Mouse (Mus musculus) forebrain, embryonic 12.5 days (tissue): ENCODE data around the gene Gpx6. TPM values are rescaled to one million over a fixed set of nuclear protein-coding genes. Genes with fewer than 3 reads are reported as not detected.

Source experiments
- ATAC-seq: fragments of 200-750 bp; cut with Nextera tagmentation; 2 replicates; pipeline ENCODE4 v1.8.0; 2017; ENCODE audit warnings: moderate TSS enrichment; ENCODE audit not compliant: low FRiP score
- H3K27ac ChIP-seq: fragments of 300-500 bp; sonication (generic); 2 replicates; pipeline ENCODE4 v1.5.1; 2016; ENCODE audit warnings: mild to moderate bottlenecking
- H3K27me3 ChIP-seq: fragments of 300-500 bp; sonication (generic); 2 replicates; pipeline ENCODE4 v1.6.1; 2016; ENCODE audit warnings: mild to moderate bottlenecking
- H3K36me3 ChIP-seq: fragments of 300-500 bp; sonication (generic); replicated peaks from 2 replicates; pipeline ENCODE4 v1.6.1; 2016; ENCODE audit warnings: mild to moderate bottlenecking
- H3K4me1 ChIP-seq: fragments of 300-500 bp; sonication (generic); 2 replicates; pipeline ENCODE4 v1.6.1; 2016
- H3K4me2 ChIP-seq: fragments of 300-500 bp; sonication (generic); 2 replicates; pipeline ENCODE4 v1.6.1; 2016; ENCODE audit warnings: mild to moderate bottlenecking, moderate library complexity
- H3K4me3 ChIP-seq: fragments of 300-500 bp; sonication (generic); replicated peaks from 2 replicates; pipeline ENCODE4 v1.5.1; 2016; ENCODE audit warnings: mild to moderate bottlenecking
- H3K9ac ChIP-seq: fragments of 300-500 bp; sonication (generic); 2 replicates; pipeline ENCODE4 v1.6.1; 2016; ENCODE audit warnings: mild to moderate bottlenecking
- H3K9me3 ChIP-seq: fragments of 300-500 bp; sonication (generic); 2 replicates; pipeline ENCODE4 v1.6.1; 2016
- WGBS: fragments of 180-500 bp; shearing (Covaris S2); methylation state at CpG from one replicate; pipeline ENCODE4 v1.1.7; 2016; 5-methylcytosine and 5-hydroxymethylcytosine counted together
- polyA plus RNA-seq: library from polyadenylated mRNA; unstranded; fragments of >200 nt; fragmentation: Nextera tagmentation; extraction: Ambion mirVana; gene quantifications from 2 replicates; pipeline ENCODE4 v1.2.1, GENCODE M21; 2016

The Gpx6 gene
- polyA plus RNA-seq, 1 experiment from 2014 or later = not detected

DNA sequence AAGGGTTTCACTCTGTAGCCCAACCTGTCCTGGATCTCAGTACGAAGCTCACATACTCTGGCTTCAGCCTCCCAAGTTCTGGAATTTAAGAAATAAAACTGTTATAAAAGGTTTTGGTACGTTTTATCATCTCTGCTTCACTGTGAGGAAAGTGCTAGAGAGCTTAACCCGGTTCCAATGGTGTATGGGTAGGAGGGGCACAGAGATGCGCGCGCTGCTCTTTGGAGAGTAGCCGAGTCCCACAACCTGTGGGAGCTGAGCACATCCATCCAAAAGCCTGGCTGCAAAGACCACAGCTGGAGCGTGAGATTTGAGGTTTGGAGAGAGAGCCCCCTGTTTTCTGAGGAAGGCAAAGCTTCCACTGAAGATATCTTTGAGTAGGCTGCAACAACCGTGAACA, 15.5 kb downstream of the Gpx6 start:
- Histone ChIP-seq H3K4me1 (peaks cover 6% of the 10 kb centered on the region; the same call in 1 of the 2 replicates), H3K36me3 (no peaks in the 10 kb centered on the region), H3K27ac (no peak overlapping the region), H3K9me3 (no peaks in the 10 kb centered on the region), H3K4me2 (peak overlapping the region; percentile 57), H3K4me3 (peak overlapping the region; percentile 44), H3K9ac (peak overlapping the region; percentile 22; the same call in 1 of the 2 replicates), H3K27me3 (peaks cover 8% of the 10 kb centered on the region)
- 0% methylated on average over 9 of the region's 9 CpGs for WGBS
- ATAC-seq = peak; percentile 36; the same call in 1 of the 2 replicates

DNA sequence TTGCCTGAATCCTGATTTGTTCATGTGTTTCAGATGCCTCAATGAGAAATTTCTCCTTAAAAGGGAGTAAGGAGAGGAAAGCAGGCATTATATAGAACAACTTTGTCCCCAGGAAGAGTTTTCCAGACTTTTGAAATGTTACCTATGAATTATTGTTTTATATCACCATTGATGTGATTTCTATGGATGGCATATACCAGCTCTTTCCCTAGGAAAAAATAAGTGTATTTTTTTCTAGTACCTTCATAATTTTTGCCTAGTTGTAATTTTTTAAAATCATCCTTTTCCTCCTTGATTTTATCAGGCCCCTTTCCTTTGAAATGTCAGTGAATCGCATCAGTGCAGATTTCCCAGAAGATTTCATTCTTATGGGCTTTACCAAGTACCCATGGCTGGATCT, 34.7 kb downstream of the Gpx6 start, which contains the start of gene Olfr1367:
Gene Olfr1367, plus strand, starts transcription at position 301 of the 400 bp plus-strand sequence.
- Histone ChIP-seq H3K4me1 (no peaks in the 10 kb centered on the region), H3K4me3 (no peak within 1 kb of the TSS), H3K27me3 (no peaks in the 10 kb centered on the region), H3K36me3 (no peaks in the 10 kb centered on the region), H3K27ac (no peak within 1 kb of the TSS), H3K9me3 (no peaks in the 10 kb centered on the region), H3K9ac (no peak within 1 kb of the TSS), H3K4me2 (no peak within 1 kb of the TSS)
- 89% methylated on average over 1 of the region's 1 CpGs for WGBS
- no peak for ATAC-seq

DNA sequence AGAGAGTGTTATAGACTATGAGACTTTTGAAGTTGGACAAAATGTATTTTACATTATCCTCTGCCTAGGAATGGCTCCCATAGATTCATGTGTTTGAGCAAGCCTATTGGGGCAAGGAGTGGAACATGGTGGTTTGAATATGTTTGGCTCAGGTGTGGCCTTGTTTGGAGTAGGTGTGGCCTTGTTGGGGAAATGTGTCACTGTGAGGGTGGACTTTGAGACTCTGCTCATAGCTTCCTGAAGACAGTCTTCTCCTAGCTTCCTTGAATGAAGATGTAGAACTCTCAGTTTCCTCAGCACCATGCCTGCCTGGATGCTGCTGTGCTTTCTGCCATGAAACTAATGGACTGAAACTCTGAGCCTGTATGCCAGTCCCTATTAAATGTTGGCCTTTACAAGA, 38.7 kb downstream of the Gpx6 start:
- Histone ChIP-seq H3K4me1 (no peaks in the 10 kb centered on the region), H3K27me3 (peaks cover 3% of the 10 kb centered on the region; the same call in 1 of the 2 replicates), H3K4me3 (no peak overlapping the region), H3K27ac (no peak overlapping the region), H3K9me3 (no peaks in the 10 kb centered on the region), H3K36me3 (no peaks in the 10 kb centered on the region), H3K4me2 (no peak overlapping the region), H3K9ac (no peak overlapping the region)
- ATAC-seq = no peak

DNA sequence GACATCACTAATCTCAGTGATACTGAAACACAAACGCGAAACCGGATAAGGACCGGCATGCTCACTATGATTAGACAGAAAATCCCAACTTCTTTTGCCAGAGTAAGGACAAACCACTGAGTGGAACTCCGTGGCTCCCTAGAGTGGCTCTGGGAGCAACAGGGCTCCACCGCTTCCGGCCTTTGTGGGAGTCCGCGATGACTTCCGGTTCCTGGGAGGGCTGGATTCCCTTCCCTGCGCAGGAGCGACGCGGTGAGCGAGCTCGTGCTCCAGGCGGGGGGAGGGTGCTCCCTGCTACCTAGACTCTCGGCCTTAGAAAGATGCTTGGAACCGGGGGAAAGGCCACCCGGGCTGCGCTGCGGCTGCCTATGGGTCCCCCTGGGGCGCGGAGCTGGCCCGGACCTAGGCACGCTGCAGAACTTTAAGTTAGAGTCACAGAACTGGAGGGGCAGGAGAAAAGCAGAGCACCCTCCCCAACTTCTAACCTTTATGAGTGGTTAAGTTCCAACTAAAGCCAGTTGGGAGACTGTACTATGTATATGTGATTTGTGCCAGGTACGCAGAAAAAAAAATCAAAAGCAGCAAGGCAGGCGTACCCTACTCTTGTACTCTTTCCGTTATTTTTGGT, 50.8 kb downstream of the Gpx6 start, which contains the start of gene Zscan12:
Gene Zscan12, plus strand, starts transcription at position 200 of the 628 bp plus-strand sequence.
- peak within 1 kb of the TSS; percentile 64 for H3K4me2 ChIP-seq
- peak within 1 kb of the TSS; percentile 82 for H3K4me3 ChIP-seq
- peak within 1 kb of the TSS; percentile 89 for H3K9ac ChIP-seq
- WGBS = under 1% methylated on average over 29 of the region's 29 CpGs
- H3K36me3 ChIP-seq = peaks cover 9% of the 10 kb centered on the region
- H3K27me3 ChIP-seq = peaks cover 13% of the 10 kb centered on the region
- ATAC-seq = peak; percentile 99
- peaks cover 19% of the 10 kb centered on the region for H3K4me1 ChIP-seq
- peak within 1 kb of the TSS; percentile 75 for H3K27ac ChIP-seq
- H3K9me3 ChIP-seq = no peaks in the 10 kb centered on the region

DNA sequence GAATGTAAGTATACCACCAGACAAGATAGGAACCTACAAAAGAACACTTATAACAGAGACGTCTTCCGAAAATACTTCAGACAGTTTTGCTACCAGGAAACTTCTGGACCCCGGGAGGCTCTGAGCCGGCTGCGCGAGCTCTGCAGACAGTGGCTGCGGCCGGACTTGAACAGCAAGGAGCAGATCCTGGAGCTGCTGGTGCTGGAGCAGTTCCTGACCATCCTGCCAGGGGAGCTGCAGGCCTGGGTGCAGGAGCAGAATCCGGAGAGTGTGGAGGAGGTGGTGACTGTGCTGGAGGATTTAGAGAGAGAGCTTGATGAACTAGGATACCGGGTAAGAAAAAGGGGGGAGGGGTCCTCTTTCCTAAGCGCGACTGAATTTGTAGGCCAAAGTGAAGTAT, 51.8 kb downstream of the Gpx6 start:
- peaks cover 10% of the 10 kb centered on the region; the same call in 1 of the 2 replicates for H3K27me3 ChIP-seq
- no peak for ATAC-seq
- H3K36me3 ChIP-seq = peaks cover 13% of the 10 kb centered on the region
- peaks cover 19% of the 10 kb centered on the region for H3K4me1 ChIP-seq
- H3K27ac ChIP-seq = no peak overlapping the region
- 68% methylated on average over 12 of the region's 12 CpGs for WGBS
- peak overlapping the region; percentile 89; the same call in 1 of the 2 replicates for H3K9ac ChIP-seq
- H3K4me2 ChIP-seq = peak overlapping the region; percentile 64
- H3K4me3 ChIP-seq = peak overlapping the region; percentile 82
- H3K9me3 ChIP-seq = no peaks in the 10 kb centered on the region

DNA sequence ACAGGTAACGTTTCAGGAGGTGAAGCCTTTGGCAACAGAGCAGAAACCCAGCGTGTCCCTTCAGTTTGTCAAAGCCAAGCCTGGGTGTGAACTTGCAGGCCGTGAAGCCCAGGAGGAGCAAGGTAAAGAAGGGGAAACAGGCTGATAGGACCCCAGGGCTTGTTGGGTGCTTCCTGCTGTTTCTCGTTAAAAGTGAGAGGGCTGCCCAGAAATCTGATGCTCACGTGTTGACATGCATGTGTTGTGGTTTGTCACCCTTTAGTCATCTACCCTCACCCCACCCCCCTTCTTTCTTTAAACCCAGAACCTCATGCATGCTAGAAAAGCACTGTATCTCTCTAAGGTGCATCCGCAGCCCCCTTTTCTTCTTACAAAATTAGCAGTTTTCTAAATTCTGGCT, 54.7 kb downstream of the Gpx6 start:
- WGBS = 79% methylated on average over 6 of the region's 6 CpGs
- peaks cover 37% of the 10 kb centered on the region for H3K36me3 ChIP-seq

More for the DNA sequence above, 54.7 kb downstream of the Gpx6 start:
- Histone ChIP-seq H3K4me2 (no peak overlapping the region), H3K4me1 (peaks cover 19% of the 10 kb centered on the region), H3K4me3 (no peak overlapping the region), H3K9me3 (no peaks in the 10 kb centered on the region), H3K27ac (no peak overlapping the region), H3K27me3 (no peaks in the 10 kb centered on the region), H3K9ac (no peak overlapping the region)
- ATAC-seq = no peak

Other genes with a start within 250 kb of the Gpx6 start
- not detected in 2 replicates for gene Olfr1370, start 237.2 kb upstream of the Gpx6 start, polyA plus RNA-seq
- gene Olfr1369-ps1, start 200.6 kb upstream of the Gpx6 start, polyA plus RNA-seq = not detected in 2 replicates
- gene Olfr263, start 182.5 kb upstream of the Gpx6 start, polyA plus RNA-seq = not detected in 2 replicates
- gene Olfr1368, start 166.3 kb upstream of the Gpx6 start, polyA plus RNA-seq = not detected in 2 replicates
- 132 and 153 TPM in 2 replicates for gene Trim27, start 132.7 kb upstream of the Gpx6 start, polyA plus RNA-seq
- gene Gpx5, start 19.4 kb upstream of the Gpx6 start, polyA plus RNA-seq = not detected in 2 replicates
- not detected in 2 replicates for gene Olfr1367, start 34.8 kb downstream of the Gpx6 start, polyA plus RNA-seq
- gene Zscan12, start 50.7 kb downstream of the Gpx6 start, polyA plus RNA-seq = 20.1 and 20.2 TPM in 2 replicates
- gene Zkscan3, start 90.6 kb downstream of the Gpx6 start, polyA plus RNA-seq = 96.5 and 97.3 TPM in 2 replicates
- 5.6 and 6.2 TPM in 2 replicates for gene Pgbd1, start 128.9 kb downstream of the Gpx6 start, polyA plus RNA-seq
- gene Zscan26, start 141.6 kb downstream of the Gpx6 start, polyA plus RNA-seq = 20.9 and 21.3 TPM in 2 replicates
- gene Nkapl, start 156.4 kb downstream of the Gpx6 start, polyA plus RNA-seq = 3.1 and 3.3 TPM in 2 replicates
- gene Zkscan4, start 166.8 kb downstream of the Gpx6 start, polyA plus RNA-seq = 6.3 and 6.4 TPM in 2 replicates
- not detected in 2 replicates for gene Gm10065, start 167.3 kb downstream of the Gpx6 start, polyA plus RNA-seq
- 0.17 and 0.54 TPM in 2 replicates for gene AK157302, start 183.1 kb downstream of the Gpx6 start, polyA plus RNA-seq
- gene Gm11273, start 189.3 kb downstream of the Gpx6 start, polyA plus RNA-seq = 2.4 and 2.5 TPM in 2 replicates
- gene Zkscan8, start 219.0 kb downstream of the Gpx6 start, polyA plus RNA-seq = 8.9 and 10.1 TPM in 2 replicates
- gene Olfr1366, start 230.7 kb downstream of the Gpx6 start, polyA plus RNA-seq = 0.17 and 0.22 TPM in 2 replicates
- not detected in 2 replicates for gene Olfr1535, start 247.8 kb downstream of the Gpx6 start, polyA plus RNA-seq